In the genomic region with DNA sequence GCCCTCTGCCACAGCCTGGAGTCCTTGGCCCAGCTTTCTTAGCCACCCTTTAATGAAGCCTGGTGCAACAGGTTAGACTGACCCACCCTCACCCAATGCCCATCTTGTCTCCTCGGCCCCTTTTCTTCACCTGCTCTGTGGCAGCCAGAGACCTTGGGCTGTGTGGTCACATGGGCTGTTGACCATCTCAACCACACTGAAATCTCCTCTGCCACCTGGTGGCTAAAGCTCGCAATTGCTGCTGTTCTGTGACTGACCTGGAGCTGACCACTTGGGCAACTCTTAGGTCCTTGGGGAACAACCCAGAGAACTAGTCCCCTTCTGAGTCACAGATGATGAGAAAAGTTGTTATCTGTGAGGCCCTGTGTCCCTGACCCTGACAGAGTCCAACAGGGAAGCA, we compare ENCODE assay signal across 8 mouse cellular contexts.
A peak's percentile ranks its signal among the peaks of the same experiment; 100 is the strongest.
DNase-seq lines count a peak whose midpoint lies in the region; ATAC-seq lines count a peak whose summit lies in the region.

No protein-coding gene starts in this region.

- H3K9me3 ChIP-seq in limb, embryonic 11.5 days (ENCODE audit: control insufficient read depth, low read length), result no peaks in the 10 kb centered on the region

- 13% methylated on average over 2 of the region's 2 CpGs for WGBS in limb, embryonic 11.5 days

- no peak; the same call in 1 of the 2 replicates for ATAC-seq in limb, embryonic 11.5 days (ENCODE audit: insufficient number of reproducible peaks, low FRiP score, low TSS enrichment, low read depth)

- H3K4me3 ChIP-seq in limb, embryonic 11.5 days (ENCODE audit: low read depth, low read length), result no peak overlapping the region

- H3K27me3 ChIP-seq in limb, embryonic 11.5 days (ENCODE audit: control insufficient read depth, insufficient read depth, low read length), result no peaks in the 10 kb centered on the region

- no peaks in the 10 kb centered on the region for H3K36me3 ChIP-seq in limb, embryonic 11.5 days (ENCODE audit: control insufficient read depth, insufficient read depth, low read length)

- peak; percentile 35 for DNase-seq in ovary, adult 18-20 months (ENCODE audit: low spot score)
- no peak for DNase-seq in ovary, postnatal 10 days (ENCODE audit: low spot score)
- peak; percentile 53 for DNase-seq in brain, adult 2 months (ENCODE audit: low read depth, low spot score)
- DNase-seq in fibroblast of lung, adult 2 months (ENCODE audit: low read depth), result peak; percentile 62
- DNase-seq in hindlimb bud, embryonic 11.5 days (ENCODE audit: extremely low spot score, low read depth, low spot score), result peak; percentile 52
- DNase-seq in limb, embryonic 11.5 days (ENCODE audit: low spot score), result peak; percentile 86
- peak; percentile 83 for DNase-seq in ovary, postnatal 14 days (ENCODE audit: low spot score)
- DNase-seq in urinary bladder, postnatal 36 days (ENCODE audit: low spot score in 2 of 2), result peak; percentile 67 to 82

- H3K9ac ChIP-seq in limb, embryonic 11.5 days (ENCODE audit: low read length), result no peak overlapping the region

- H3K4me2 ChIP-seq in limb, embryonic 11.5 days (ENCODE audit: low read depth, severe bottlenecking), result no peak overlapping the region

- peaks cover 18% of the 10 kb centered on the region for H3K4me1 ChIP-seq in limb, embryonic 11.5 days (ENCODE audit: control insufficient read depth, insufficient read depth, low read length)

- no peak overlapping the region for H3K27ac ChIP-seq in limb, embryonic 11.5 days (replicated peaks; ENCODE audit: low read depth, low read length)
